Mouse (Mus musculus): ENCODE measurements around the gene Gsap.

- TF ChIP-seq CTCF (IDR thresholded peaks at IDR 0.05; ENCODE audit: low read depth, low read length), result no peak
- no peak for TF ChIP-seq TAL1 (conservative IDR thresholded peaks at IDR 0.05; ENCODE audit: low read depth, low read length)
Observed at GRCm38 (mm10) chr5:21179496-21179895, 6.6 kb upstream of the Gsap start.
